Mouse (Mus musculus) 416B (cell line): ENCODE results near the gene Csf3.

Source experiments
- DNase-seq: peaks from one replicate; pipeline ENCODE4 v3.0.0; 2011; ENCODE audit warnings: low read depth

Gene Csf3

GRCm38 (mm10) chr11:98747804-98748505 is 46.9 kb downstream of the Csf3 start:
- peak; percentile 62 for DNase-seq

GRCm38 (mm10) chr11:98748506-98749416 is 47.7 kb downstream of the Csf3 start:
- DNase-seq = peak; percentile 85

GRCm38 (mm10) chr11:98749716-98750115 is 48.7 kb downstream of the Csf3 start:
- DNase-seq = no peak

- DNase-seq = peak; percentile 74
These were observed 49.5 kb downstream of the Csf3 start for GRCm38 (mm10) chr11:98750351-98751201.

GRCm38 (mm10) chr11:98751221-98751782 is 50.2 kb downstream of the Csf3 start:
- no peak for DNase-seq

- DNase-seq = no peak
These were observed 51.6 kb downstream of the Csf3 start for GRCm38 (mm10) chr11:98752562-98753140.
